Mouse (Mus musculus) erythroblast, adult 5-6 weeks (primary cell): ENCODE results near the gene Rras. TPM values are rescaled to one million over a fixed set of nuclear protein-coding genes. Genes with fewer than 3 reads are reported as not detected.

Experiments
- ATAC-seq: replicated peaks from 2 replicates; pipeline ENCODE4 v1.8.0; 2016; ENCODE audit warnings: moderate number of reproducible peaks, mild to moderate bottlenecking, moderate TSS enrichment, inconsistent platforms; ENCODE audit not compliant: poor library complexity, low FRiP score, severe bottlenecking
- total RNA-seq, 2 experiments: library from RNA; stranded (forward) in 1 of 2; stranded (reverse) in 1 of 2; fragments of 150-400 nt in 1 of 2; fragments of 200-764, 138-1000 nt in 1 of 2; gene quantifications; 2 replicates each; pipeline versions ENCODE4 v1.2.3 to v1.2.4; 2015 to 2017; ENCODE audit warnings: low replicate concordance in 2 of 2

Gene Rras
- total RNA-seq, 2 experiments from 2014 or later: 0.60 to 10.8 TPM

DNA sequence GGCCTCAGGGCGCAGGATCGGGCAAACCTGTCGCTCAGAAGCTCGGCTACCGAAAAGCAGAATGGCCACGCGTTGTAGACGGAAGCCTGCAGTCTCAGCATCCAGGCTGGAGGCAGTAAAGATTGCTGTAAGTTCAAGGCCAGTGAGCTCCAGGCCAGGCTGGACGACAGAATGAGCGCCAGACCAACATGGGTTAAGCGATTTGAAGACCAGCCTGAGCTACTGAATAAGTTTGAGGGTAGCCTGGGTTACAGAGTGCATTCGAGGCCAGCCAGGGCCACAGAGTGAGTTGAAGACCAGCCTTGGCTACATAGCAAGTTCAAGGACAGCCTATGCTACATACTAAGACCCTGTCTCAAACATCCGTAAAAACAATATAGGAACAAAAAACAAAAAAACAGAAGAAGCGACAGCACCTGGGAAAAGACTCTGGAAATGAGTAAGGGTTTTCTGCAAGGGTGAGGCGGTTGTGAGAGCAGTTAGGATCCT lies 19.8 kb upstream of the Rras start:
- ATAC-seq: no peak

GRCm38 (mm10) chr7:44998501-44998955 lies 19.2 kb upstream of the Rras start, which contains the start of gene Bcl2l12:
Bcl2l12 (minus strand) TSS chr7:44998712.
- ATAC-seq: peak; percentile 42

DNA sequence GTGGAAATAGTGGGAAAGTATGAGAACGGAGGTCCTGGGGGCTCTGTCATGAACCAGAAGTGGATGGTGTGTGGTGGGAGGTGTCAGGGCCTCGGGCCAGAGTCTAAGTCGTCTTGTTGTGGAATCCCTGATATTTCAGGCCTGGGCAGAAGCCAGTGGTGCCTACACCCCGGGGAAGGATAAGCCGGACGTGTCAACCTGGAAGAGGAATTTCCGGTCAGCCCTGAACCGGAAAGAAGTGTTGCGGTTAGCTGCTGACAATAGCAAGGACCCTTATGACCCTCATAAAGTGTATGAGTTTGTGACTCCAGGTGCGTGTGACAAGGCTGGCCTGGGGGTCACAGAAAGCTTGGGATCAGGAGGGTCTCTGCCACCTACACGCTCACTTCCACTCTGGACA lies 18.0 kb upstream of the Rras start:
- ATAC-seq: no peak

DNA sequence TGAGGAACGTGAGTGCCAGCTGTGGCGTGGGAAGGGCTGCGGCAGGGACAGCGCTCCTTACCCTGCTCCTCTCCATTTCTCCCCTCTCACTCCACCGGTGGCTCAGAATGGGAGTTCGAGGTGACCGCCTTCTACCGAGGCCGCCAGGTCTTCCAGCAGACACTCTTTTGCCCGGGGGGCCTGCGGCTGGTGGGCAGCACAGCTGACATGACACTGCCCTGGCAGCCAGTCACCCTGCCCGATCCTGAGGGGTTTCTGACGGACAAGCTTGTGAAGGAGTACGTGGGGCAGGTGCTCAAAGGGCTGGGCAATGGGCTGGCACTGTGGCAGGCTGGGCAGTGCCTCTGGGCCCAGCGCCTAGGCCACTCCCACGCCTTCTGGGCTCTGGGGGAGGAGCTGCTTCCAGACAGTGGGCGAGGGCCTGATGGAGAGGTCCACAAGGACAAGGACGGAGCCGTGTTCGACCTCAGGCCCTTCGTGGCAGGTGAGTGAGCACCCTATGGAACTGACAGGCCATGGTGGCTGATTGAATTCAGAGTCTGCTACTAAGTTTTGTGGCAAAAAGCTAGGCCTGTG lies 17.1 kb upstream of the Rras start:
- no peak for ATAC-seq

GRCm38 (mm10) chr7:45002440-45002839 lies 15.3 kb upstream of the Rras start:
- no peak for ATAC-seq

- no peak for ATAC-seq
These were observed 13.2 kb upstream of the Rras start for GRCm38 (mm10) chr7:45004546-45004945.

DNA sequence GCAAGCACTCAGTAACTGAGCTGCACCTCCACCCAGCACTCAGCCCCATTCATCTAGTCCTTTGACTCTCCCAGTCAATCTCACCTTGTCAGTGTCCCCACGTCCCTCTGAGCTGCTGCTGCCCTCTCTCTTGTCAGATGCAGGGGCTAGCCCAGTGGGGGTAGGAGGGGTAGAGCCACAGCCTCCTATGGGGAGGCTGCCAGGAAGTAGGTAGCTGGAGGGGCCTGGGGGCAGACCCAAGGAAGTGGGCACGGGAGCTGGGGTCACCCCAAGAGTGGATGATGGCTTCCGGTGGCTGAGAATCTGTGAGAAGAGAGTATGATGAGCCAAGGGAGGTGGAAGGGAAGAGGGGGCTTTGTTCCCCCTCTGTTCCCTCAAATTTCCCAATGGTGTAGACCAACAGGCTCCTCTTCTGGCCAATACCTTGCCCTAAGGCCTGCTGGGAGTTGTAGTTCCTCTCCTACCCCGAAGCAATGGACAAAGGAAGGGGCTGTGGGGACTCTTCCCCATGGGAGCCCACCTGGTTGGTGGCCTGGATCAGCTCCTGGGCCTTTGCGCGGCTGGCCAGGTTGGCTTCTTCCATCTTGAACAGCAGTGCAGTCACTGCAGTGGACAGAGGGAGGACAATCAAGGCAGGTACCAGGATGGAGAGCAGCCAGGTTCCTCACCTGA lies 12.3 kb upstream of the Rras start:
- ATAC-seq: no peak

DNA sequence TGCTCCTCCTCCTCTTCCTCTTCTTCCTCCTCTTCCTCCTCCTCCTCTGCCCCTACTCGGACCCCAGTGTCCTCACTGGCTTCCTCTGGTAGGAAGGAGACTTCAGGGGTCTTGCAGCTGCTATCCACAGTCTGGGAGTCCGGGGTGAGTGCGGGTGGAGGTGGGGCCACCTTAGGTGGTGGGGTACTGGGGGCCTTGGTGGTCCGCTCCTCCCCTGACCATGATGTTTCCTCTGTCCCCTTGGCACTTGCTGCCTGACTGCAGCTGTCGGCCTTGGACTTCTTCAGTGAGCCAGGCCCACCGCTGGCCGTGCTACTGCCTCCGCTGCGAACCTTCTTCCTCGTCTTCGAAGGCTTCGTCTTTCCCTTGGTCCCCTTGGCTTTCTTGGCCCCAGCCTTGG lies 11.3 kb upstream of the Rras start:
- no peak for ATAC-seq

GRCm38 (mm10) chr7:45007141-45007540 lies 10.6 kb upstream of the Rras start:
- no peak for ATAC-seq

GRCm38 (mm10) chr7:45007846-45008245 lies 9.9 kb upstream of the Rras start:
- no peak for ATAC-seq

GRCm38 (mm10) chr7:45008411-45008810 lies 9.3 kb upstream of the Rras start:
- no peak for ATAC-seq

DNA sequence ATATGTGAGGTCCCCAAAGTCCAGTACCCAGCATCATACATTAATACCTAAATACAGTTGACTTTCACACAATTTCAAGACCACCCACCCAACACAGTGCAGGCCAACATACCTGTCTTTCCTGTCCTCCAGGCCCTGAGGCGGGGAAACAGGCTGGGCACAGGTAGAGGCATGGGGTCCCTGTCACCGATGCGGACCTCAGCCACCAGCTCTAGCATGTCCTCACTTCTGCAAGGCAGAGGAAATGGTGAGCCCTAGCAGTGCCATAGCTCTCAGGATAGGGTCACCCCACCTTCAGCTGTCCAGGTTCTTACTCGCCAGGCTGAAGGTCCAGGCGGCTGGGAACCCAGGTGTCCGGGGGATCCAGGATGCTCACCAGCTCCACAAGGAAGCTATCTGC lies 5.8 kb upstream of the Rras start:
- ATAC-seq: no peak

DNA sequence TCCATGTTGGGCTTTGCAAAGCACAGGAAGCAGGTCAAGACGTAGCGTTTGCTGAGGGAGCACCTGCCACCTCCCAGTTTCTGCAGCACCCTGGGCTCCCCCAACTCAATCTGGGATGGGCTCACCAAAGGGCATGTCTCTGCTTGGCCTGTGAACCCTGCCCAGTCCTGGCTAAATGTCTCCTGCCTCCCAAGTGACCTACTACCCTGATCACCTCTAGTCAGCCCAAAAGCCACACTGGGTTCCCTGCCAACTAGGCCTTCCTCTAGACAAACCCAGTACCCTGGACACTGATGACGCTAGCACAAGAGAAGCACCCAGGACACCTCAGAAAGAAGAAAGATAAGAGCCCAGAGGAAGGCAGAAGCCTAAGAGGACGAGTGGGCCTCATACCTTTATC lies 4.9 kb upstream of the Rras start:
- no peak for ATAC-seq

- no peak for ATAC-seq
These were observed 4.2 kb upstream of the Rras start for GRCm38 (mm10) chr7:45013366-45014095.

- no peak for ATAC-seq
These were observed 3.7 kb upstream of the Rras start for GRCm38 (mm10) chr7:45014096-45014451.

GRCm38 (mm10) chr7:45015344-45015956 lies 2.3 kb upstream of the Rras start:
- no peak for ATAC-seq

GRCm38 (mm10) chr7:45015957-45016612 lies 1.7 kb upstream of the Rras start, which contains the start of gene Scaf1:
Scaf1 (minus strand) TSS chr7:45016363.
- peak; percentile 78 for ATAC-seq

GRCm38 (mm10) chr7:45016761-45017160 lies 1.0 kb upstream of the Rras start:
- no peak for ATAC-seq

DNA sequence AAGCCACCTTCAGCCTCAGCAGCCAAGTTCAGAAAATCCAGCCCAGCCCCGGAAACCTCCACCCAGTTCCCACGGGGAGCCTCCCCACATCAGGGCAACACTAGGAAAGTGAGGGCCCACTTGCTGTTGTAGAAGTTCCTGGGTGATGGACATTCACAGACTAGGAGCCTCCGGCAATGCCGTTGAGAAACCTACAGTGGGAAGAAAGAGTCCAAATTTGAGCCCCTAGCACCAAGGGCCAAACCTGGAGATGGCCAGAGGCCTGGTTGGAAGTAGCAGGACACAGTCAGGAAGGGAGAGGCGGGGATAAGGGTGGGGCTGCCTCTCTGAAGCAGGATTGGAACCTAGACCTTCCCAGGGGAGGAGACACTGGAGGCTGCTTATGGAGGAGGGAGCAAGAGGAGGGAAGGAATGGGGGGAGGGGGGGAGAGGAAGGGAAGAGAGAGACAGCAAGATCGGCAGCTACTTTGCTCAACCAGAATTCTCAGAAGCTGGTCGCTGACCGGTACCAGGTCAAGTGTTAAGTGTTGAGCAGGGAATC lies 1.3 kb downstream of the Rras start:
- no peak for ATAC-seq

DNA sequence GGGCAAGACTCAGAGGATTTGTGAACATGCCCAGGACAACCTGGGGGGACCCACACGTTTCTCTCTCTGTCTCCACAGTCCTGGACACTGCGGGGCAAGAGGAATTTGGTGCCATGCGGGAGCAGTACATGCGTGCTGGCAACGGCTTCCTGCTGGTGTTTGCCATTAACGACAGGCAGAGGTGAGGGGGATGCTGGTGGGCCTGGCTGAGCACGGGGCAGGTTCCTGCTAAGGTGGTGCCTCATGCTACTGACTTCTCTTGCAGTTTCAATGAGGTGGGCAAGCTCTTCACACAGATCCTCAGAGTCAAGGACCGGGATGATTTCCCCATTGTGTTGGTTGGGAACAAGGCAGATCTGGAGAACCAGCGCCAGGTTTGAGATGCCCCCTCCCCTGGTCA lies 2.5 kb downstream of the Rras start:
- ATAC-seq: no peak
